Mouse (Mus musculus) kidney, postnatal 36 days (tissue): ENCODE results near the gene Itpkc.

Experiments
- DNase-seq, 2 experiments: peaks; one replicate each; pipeline ENCODE4 v3.0.0; 2021 to 2022; ENCODE audit warnings: mixed read lengths in 2 of 2

Gene Itpkc

DNA sequence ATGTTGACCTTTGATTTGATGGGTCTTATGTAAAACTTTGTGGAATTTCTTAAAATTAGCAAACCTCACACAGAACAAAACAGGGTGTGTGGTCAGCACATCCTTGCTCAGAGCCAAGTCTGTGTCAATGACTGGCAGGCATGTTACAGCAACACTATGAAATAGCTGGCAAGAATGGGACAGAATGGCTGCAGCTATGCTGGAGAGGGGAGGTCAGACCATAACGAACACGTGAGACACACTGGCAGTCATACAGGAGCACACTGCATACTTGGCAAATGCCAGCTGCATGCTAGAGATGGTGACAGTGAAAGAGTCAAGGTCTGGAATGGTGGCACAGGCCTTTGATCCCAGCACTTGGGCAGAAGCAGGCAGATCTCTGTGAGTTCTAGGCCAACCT is 7.3 kb upstream of the Itpkc start:
- DNase-seq = no peak

GRCm38 (mm10) chr7:27233300-27233699 is 4.8 kb upstream of the Itpkc start:
- DNase-seq = no peak

DNA sequence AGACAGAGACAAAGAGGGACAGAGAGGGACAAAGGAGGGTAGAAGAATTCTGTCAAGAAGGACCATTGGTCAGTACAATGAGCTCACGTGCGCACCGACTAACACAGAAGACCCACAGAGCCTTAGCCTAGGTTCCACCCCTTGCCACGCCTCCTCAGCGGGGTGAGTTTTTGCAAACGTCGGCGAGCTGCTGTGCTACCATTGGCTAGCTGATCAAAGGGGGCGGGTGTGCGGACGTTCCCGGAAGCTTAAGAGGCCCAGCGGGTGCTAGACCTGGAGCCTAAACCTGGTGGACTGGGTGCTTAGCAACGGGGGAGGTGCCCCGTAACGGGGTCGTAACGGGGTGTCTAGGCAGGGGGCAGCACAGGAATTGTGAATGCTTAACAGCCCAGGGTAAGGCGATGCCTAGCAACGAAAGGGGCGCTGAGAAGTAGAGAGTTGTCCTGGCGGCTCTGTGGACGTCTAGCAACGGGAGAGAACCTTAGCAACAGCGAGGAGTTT is 4.4 kb upstream of the Itpkc start, which contains the start of gene Coq8b:
Gene Coq8b, plus strand, starts transcription at position 243 of the 501 bp plus-strand sequence.
- peak; percentile 97 for DNase-seq

DNA sequence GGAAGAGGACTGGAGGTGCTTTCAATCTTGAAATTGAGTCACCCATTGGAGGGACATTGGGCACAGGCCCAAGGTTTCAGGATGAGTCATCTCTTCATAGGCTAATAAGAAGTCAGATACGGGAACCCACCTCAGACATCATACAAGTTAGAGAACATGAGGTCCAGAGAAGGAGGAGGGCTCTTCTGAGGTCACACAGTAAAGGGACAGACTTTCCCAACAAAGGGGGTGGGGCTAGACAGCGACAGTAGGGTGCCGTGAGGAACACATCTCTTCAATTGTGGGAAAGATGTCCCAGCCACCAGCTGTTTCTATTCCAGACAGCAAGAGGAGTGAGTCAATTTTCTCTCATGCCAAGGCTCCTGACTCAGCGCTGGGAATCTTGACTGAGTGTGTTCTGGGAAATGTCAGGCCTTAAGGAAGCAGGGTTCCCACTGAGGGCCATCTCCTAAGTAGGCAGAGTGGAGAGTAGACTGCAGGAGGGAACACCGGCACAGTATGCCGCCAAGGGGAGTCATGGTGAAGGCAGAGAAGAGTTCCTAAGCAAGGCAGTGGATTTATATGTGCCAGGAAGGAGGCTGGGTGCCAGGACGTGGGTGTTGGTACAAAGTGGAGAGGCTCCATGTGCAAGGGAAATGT is 3.4 kb upstream of the Itpkc start:
- no peak for DNase-seq

GRCm38 (mm10) chr7:27230781-27231180 is 2.3 kb upstream of the Itpkc start:
- no peak for DNase-seq

GRCm38 (mm10) chr7:27228865-27229264 is 404 bp upstream of the Itpkc start:
- no peak for DNase-seq

DNA sequence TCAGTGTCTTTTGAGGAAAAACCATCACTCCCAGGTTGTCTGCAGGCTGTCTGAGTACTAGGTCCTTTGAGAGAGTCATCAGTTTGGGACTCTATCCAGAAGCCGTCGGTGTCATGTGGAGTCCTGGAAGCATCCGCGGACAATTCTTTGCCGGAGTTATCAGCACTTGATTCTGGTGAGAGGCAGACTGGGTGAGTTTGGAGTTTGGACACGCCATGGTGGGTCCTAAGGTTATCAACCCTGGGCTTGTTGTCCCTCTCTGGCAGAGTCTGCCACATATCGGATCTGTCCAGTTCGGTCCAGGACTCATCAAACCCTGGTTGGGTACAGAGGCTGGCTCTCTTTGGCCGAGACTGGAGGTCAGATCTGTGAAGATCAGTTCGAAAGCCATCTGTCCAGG is 785 bp downstream of the Itpkc start:
- DNase-seq = peak in 1 of 2 experiments; percentile 17

- DNase-seq = no peak
These were observed 1.2 kb downstream of the Itpkc start for GRCm38 (mm10) chr7:27227276-27227675.

DNA sequence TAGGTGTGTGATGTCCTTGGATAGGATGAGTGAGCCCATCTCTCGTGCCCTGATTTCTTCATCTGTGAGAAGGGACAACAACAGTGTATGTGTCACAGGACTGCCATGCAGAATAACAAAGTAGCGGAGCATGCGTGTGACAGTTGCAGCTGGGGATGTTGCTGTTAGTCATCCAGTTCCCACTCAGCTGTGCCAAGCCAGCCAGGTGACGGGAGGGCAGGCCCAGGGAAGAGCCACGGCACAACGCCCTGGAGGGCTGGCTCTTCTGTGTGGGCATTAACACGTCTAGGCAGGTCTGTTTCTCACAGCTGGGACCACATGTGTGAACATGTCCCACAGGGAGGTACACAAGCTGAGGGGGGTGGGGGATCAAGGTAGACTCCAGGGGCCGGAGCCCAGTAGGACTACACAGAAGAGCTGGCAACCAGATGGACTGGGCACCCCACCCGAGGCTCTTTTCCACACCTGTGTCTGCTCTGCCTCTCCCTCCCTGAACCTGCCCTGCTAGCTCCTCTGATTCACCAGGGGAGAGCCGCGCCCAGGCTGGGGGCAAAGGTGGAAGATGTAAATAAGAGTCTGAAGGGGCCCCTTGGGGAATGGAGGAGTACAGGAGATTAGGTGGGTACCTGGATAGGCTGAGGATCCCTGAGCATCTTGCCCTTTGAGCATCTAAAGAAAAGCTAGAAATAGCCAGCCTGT is 3.4 kb downstream of the Itpkc start:
- no peak for DNase-seq

DNA sequence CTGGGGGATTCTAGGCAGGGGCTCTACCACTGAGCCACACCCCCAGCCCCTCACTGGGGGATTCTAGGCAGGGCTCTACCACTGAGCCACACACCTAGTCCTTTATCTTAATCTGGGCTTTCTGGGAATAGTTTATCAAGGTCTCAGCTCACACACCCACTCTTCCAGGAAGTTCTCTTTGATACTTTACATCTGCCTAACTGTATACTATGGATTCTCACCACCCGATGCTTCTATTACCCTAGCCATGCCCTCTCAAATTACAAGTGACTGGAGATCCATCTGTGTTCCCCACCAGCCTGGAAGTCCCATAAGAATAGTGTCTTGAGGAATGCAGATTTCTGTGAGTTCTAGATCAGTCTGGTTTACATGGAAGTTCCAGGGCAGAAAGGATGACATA is 5.9 kb downstream of the Itpkc start:
- no peak for DNase-seq

GRCm38 (mm10) chr7:27221939-27222338 is 6.5 kb downstream of the Itpkc start:
- DNase-seq = no peak

GRCm38 (mm10) chr7:27219937-27220336 is 8.5 kb downstream of the Itpkc start:
- DNase-seq = peak; percentile 25 to 44

DNA sequence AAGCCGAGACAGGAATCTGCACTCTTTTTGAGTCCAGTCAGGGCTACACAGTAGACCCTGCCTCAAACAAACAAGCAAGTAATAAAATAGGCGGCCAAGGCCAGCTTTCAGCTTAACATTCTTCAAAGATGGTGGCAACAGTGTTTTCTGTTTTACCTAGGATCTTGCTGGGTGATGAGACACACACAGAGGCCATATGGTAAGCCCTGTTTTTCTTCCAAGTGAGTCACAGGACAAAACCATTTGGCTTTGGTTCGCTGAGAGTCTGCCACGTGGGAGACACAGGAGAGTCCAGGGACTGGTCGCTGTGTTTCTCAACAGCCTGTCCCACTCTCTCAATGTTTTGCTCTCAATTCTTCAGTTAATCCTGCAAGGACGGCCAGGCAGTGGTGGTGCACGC is 9.9 kb downstream of the Itpkc start:
- no peak for DNase-seq

DNA sequence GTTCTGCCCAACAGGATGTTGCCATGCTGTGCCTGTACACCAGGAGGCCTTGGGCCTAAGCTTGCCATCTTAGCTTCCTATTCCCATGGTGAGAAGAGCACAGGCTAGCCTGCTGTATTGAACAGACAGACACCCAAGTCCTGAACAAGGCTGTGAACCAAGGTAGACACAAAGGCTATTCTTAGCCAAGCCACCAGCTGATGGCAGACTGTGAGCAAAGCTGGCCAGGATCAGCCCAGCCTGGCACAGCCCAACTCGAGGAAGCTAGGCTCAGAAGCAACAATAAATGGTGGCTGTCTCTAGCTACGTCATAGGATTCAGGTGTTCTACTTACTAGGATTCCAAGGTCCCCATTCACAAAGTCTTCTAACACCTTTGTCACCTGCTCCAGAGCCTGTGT is 15.8 kb downstream of the Itpkc start:
- no peak for DNase-seq

- peak; percentile 49 to 60 for DNase-seq
These were observed 24.6 kb downstream of the Itpkc start for GRCm38 (mm10) chr7:27203730-27204449.

GRCm38 (mm10) chr7:27198779-27199178 is 29.7 kb downstream of the Itpkc start:
- DNase-seq = no peak

GRCm38 (mm10) chr7:27198355-27198754 is 30.1 kb downstream of the Itpkc start:
- no peak for DNase-seq

DNA sequence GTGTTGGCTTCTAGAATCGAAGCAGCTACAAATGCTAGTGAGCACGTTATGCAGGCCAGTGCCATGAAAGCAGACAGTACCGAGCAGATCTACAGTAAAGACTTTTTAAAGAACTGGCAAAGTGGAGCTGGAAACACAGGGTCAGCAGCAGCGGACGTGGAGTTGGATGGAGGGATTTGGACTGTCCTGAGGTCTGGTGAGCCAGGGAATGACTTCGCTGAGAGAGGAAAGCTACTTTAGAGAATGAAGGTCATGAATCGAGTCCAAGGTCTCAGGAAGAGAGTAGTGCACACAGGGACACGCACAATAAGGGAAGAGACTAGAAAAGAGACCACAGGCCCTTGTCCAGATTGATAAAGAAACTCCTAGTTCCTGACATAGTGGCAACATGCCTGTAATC is 30.8 kb downstream of the Itpkc start:
- DNase-seq = no peak

- no peak for DNase-seq
These were observed 31.3 kb downstream of the Itpkc start for GRCm38 (mm10) chr7:27197136-27197535.

DNA sequence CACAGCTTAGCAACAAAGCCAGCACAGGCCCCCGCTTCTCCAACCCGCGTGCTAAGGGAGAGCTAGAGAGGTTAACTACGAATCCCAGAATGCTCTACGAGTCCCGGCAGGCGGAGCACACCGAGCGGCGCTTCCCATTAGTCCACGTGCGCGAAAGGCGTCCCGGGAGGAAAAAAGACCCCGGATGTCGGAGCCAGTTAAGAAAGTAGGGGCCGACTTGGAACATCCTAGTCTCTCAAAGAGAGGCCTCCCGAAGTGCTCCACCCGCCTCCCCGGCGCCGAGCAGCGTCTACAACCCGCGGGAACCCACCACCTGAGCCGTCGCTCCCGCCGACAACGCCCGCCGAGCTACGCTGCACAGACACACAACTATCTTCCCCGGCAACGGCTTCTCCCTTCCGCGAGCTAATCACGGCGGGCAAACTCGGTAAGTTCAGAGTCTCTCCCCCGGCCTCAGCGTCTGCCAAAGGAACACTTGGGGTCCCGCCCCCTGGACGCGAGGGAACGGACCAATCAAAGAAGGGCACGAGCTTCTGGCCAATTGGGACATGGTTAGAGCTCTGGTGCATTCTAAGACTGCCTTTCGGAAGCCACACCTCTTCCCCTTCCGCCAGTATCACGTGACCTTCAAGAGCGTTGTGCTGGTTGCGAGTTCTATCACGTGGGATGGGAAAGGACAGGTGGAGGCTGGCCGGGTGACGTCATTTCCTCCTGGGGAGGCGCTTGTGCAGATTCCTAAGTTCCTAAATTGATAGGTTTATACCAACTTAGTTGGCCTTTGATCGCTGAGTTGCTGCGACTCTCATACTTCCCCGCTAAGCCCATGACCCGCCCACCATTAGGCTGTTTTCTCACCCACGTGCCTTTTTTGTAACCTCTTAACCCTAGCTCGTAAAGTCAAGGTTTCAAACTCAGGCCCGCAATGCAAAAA is 32.5 kb downstream of the Itpkc start, which contains the start of the genes BC024978 and Snrpa:
Gene BC024978, plus strand, starts transcription at position 101 of the 931 bp plus-strand sequence.
Gene Snrpa, minus strand, starts transcription at position 591 of the 931 bp plus-strand sequence.
- DNase-seq = peak; percentile 97 to 100

DNA sequence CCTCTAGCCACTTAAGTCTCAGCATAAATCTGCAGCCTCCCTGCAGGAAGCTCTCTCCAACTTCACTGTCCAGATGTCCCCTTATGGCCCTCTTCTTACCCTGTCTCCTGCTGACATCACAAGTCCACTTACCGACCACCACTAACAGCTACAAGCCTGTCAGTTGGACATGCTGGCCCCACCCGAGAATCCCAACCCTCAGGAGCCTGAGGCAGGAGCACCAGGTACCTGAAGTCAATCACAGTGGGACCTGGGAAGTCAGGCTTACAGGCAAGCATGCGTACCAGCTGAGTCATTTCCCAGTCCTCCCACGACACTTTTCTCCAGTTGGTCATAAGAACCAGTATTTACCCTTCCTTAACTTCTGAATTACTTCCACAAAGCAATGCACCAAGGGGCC is 34.7 kb downstream of the Itpkc start:
- no peak for DNase-seq

DNA sequence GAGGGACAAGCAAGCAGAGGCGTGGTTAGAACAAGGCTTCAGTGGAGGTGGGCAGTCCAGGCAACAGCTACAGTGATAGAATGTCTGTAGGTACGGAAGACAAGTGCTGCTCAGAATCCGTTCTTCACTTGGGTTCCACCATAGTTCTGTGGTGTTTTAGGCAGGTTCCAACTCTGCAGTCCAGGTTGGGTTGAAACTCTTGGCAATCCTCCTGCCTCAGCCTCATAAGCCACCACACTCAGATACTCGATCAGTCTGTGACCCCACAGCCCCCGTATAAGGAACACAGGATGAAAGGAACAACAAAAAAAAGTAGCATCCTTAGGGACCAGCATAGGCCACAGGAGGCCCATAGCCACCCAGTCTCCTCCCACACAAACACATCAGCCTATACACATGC is 36.0 kb downstream of the Itpkc start:
- no peak for DNase-seq
